Mouse (Mus musculus): ENCODE data around the gene Pzp.

Pzp gene

DNA sequence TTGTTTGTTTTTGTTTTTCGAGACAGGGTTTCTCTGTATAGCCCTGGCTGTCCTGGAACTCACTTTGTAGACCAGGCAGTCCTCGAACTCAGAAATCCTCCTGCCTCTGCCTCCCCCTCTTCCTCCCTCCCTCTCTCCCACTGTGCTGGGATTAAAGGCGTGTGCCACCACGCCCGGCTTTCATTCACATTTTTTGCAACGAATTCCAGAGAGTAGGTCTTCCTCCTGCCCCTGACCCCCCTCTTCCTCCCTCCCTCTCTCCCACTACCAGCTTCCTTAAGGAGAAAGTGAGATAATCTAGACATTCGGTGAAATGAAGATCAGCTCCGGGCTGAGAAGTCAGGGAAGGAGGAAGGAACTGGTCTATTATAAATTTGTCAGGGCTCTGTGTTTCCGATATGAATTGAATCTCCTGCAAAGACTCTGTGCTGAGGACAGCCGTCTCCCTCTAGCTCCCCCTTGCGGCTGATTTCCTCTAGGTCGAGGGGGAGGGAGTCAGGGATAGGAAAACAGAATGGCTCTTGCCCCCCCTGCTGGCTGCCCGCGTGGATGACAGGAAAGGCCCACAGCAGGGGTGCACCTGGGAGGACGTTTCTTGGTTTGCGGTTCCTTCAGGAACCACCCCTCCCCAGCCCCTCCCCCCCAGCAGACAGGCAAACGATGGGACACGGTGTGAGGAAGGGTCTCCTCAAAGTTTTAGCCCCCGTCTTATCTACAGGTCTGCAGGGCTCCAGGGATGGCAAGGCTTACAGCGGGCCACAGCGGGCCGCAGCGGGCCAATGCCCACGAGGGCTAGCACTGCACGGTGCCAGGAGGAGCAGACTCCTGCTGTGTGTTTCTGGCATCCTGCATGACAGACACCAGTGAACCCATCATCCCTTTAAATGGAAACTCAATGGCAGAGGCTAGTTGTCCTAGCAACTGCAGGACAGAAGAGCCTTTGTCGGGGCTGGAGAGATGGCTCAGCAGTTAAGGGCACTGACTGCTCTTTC lies 46.8 kb downstream of the Pzp start:
- peak; percentile 60 for DNase-seq (ENCODE audit: low read depth, low spot score)

DNA sequence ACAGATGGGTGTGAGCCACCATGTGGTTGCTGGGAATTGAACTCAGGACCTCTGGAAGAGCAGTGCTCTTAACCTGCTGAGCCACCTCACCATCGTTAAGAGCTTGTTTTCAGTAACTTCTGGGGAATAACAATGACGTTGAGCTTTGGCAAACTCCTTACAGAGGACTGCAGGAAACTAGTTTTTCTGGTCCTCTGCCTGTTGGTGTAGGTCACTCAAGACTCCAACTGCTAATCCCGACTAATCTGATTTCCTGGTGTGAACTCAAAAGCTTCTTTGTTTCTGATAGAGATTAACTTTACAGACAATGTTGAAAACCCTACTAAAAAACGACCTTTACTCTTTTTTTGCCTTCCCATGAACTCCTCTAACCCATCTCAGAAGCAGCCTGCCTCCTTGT lies 49.0 kb downstream of the Pzp start:
- no peak for DNase-seq (ENCODE audit: low read depth, low spot score)

DNA sequence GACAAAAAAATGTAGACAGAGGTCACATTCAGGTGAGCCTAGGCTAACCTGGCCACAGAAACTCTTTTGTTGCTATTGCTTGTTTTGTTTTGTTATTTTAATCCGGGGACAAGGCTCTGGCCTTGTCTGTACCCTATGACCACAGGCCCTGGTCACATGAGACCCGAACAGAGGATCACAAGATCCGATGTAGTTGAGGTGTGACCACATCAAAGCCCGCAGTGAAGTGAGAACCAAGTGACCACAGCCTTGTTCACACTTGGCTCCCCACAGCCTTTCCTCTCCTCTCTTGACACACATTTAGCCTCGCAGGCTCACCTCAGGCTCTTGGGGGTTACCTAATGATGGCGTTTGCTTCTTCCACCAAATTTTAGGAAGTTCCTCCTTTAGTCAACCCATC lies 52.4 kb downstream of the Pzp start:
- no peak for DNase-seq (ENCODE audit: low read depth, low spot score)

DNA sequence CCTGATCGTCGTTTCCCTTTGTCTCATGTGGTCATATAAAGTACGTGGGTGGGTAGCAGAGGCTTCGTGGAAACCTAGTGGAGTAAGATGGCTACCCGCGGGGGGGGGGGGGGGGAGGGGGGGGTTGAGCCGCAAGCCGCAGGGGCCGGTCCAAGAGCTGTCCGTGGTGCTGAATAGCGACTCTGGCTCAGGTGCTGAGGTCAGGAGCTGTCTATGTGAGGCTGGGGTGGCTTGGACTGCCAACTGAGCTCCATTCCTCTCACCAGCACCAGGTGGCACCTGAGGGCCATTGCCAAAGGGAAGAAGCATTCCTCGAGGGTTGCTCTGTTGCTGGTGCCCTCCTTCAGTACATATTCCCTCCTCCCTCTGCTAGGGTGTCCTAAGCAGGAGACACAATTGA lies 57.1 kb downstream of the Pzp start:
- no peak for DNase-seq (ENCODE audit: low read depth, low spot score)

- no peak for DNase-seq (ENCODE audit: low read depth, low spot score)
Measured at GRCm38 (mm10) chr6:128467298-128467697, 59.2 kb downstream of the Pzp start.

DNA sequence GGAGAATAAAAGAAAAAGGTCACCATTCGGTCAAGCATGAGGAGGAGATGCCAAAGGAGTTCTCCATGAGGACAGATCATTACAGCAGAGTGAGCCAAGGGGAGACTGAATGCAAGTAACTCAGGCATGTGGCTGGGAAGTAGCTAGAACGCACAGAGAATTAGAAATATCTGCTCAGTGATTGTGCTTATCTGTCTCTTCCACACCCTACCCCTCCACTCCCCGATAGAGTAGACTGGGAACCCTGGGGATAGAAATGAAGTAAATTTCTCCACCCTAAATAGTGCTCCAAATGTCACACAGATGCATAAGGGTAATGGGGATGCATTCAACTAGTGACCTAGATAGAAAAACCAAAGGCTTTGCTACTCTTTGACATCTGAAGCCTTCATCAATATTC lies 60.0 kb downstream of the Pzp start:
- DNase-seq (ENCODE audit: low read depth, low spot score), result no peak

GRCm38 (mm10) chr6:128466043-128466442 lies 60.5 kb downstream of the Pzp start:
- DNase-seq (ENCODE audit: low read depth, low spot score), result no peak

GRCm38 (mm10) chr6:128464996-128465395 lies 61.5 kb downstream of the Pzp start:
- DNase-seq (ENCODE audit: low read depth, low spot score), result no peak

DNA sequence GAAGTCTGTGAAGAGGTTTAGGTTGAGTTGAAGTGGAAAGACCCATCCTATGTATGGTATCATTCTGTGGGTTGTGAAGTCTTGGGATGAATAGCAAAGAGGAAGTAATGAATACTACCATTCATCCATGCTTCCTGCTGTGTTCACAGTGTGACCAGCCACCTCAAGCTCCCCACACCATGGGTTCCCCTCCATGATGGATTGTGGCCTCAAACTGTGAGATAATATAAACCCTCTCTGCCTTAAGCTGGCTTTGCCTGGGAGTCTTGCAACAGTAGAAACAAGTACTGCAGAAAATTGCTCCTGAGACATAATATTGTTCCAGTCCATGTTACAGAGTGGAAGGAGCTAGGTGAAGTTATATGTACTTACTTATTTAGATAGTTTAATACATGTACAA lies 64.9 kb downstream of the Pzp start:
- no peak for DNase-seq (ENCODE audit: low read depth, low spot score)

GRCm38 (mm10) chr6:128460729-128461503 lies 65.6 kb downstream of the Pzp start:
- no peak for DNase-seq (ENCODE audit: low read depth, low spot score)

DNA sequence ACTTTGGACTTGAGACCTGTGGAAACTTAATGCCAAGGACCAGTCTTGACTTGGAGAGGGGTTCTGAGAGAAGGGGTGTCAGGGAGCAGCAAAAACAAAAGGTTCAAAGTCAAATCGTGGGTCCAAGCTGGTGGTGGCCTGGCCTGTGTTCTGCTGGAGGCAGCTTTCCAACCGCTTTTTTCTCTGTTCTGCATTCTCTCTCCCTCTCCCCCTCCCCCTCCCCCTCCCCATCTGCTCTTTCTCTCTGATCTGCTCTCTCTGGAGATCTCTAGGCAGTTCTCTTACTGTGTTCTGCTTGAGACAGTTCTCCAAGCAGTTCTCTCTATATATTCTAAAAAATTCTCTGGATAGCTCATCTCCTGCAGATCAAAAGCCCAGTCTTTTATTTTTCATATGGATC lies 66.2 kb downstream of the Pzp start:
- DNase-seq (ENCODE audit: low read depth, low spot score), result no peak

GRCm38 (mm10) chr6:128457186-128457585 lies 69.3 kb downstream of the Pzp start:
- DNase-seq (ENCODE audit: low read depth, low spot score), result no peak

DNA sequence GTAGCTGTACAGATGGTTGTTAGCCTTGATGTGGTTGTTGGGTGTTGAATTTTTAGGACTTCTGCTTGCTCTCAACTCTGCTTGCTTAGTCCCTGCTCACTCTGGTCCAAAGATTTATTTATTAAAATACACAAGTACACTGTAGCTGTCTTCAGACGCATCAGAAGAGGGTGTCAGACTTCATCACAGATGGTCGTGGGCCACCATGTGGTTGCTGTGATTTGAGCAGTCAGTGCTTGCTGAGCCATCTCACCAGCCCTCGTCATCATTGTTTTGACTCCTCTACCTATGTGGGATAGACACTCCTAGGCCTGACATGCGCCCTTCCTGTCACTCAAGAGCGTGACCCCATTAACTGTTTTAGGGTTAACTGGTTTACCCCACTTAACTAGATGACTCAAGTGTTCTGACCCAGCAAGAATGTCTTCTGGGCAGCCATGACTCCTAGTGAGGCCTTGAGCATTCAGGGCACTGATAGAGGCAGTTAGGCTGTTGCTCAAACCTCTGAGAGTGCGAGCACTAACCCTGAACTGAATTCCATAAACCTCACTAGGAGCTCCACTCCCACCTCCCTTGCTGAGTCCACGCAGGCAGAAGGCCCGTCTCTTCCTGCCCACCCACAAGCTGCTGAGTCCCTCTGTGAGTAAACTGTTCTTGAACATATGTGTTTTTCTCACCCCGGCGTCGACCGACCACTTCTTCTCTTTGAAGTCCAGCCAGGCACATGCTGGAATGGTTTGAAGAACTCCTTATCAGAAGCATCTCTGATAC lies 70.5 kb downstream of the Pzp start:
- DNase-seq (ENCODE audit: low read depth, low spot score), result no peak

- DNase-seq (ENCODE audit: low read depth, low spot score), result no peak
Measured at GRCm38 (mm10) chr6:128447063-128447462, 79.5 kb downstream of the Pzp start.

DNA sequence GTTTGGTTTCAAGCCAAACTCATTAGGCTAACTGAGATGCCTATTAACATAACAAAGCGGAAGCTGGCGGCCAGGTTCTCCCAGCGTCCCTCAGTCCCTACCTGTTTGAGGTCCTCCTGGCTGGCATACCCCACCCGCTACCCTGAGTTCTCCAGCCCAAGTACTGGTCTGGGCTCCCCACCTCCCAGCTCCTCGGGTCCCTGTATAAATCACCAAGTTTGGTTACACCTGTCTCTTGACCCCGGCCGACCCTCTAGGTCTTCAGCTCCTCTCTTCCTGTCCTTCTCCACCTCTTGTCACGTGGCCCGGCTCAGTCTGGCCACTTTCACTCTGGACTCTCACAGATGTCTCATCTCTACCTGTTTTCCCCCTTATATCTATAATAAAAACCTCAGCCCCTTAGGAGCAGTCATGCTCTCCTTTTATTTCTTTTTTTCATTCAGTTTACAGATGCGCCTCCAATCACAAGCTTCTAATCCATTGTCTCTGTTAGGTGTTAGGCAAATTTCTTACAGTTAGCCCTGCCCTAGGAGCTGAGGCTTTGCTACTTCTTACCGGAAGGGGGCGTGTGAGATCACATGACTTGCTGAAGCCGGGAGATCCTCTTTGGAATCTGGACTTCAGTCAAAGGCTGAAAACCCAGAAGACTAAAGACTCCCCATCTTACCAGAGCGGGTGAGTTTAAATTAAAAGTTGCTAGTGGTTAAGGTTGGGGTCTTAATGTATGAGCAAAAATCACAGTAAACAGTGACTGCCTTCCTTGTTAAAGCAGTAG lies 80.6 kb downstream of the Pzp start:
- no peak for DNase-seq (ENCODE audit: low read depth, low spot score)

- DNase-seq (ENCODE audit: low read depth, low spot score), result no peak
Measured at GRCm38 (mm10) chr6:128440238-128440637, 86.3 kb downstream of the Pzp start.

DNA sequence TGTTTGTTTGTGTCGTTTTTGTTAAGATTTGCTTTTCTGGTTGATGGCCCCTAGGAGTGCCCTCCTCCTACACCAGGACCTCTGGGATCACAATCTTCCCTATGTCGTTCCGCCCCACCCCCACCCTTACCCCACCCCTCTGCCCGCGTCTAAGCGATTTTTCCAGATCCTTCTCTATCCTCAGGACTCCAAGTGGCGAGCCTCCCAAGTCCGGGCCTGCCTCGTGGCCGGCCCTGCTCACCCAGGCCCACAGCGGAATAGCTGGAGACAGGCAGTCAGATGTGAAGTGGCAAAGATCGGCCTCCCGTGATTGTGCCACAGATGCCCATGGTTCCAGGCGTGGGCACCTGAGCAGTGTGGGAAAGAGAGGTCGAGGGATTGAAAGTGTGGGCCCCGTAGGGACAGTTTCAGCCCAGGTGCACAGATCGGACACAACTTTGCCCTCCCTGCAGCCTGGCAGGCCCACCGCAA lies 87.6 kb downstream of the Pzp start:
- DNase-seq (ENCODE audit: low read depth, low spot score), result no peak

GRCm38 (mm10) chr6:128438317-128438870 lies 88.1 kb downstream of the Pzp start, which contains the start of gene Fkbp4:
Gene Fkbp4, minus strand, starts transcription at chr6:128438677.
- DNase-seq (ENCODE audit: low read depth, low spot score), result peak; percentile 88

DNA sequence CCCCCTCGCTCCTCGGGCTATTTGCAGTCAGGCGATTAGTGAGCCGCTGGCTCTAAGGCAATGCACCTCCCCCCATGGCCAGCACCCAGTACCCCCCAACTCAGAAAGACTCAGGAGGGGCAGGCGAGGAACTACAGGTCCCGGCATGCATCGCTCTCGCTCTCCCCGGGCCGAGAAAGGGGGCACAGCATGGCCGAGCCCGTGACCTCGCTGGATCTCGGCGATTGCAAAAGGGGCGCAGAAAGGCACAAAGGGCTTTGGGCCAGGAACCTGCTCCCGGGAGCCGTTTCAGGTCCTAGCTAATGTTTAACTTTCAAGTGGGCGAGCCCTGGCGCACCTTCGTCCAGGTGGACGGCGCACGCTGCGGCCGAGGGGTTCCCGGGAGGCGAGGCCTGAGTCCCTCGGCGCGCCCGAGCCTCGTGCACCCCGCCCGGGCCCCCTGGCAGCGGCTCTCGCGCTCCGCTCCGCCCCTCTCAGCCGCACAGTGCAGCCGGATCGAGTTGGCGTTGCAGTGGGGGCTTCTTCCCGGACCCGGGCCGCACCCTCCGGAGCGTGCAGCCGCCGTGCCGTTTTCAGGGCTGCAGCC lies 88.7 kb downstream of the Pzp start:
- DNase-seq (ENCODE audit: low read depth, low spot score), result no peak

DNA sequence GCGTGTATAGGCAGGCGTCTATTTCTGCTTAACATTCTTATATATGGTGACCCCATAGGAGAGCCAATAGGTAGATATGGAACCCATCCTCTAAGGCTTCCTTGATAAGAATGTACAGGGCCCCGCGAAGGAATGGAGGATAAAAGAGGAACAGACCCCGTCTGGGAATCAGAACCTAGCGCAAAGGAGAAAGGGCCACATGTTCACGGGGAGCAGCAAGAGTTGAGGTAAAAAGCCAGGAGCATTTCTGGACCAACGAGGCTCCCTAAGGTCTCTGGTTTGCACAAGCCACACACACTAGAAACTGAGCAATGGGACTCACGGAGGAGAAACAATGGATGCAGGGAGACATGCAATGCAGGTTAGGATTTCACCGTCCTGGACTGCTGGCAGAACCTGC lies 89.2 kb downstream of the Pzp start:
- DNase-seq (ENCODE audit: low read depth, low spot score), result no peak
